Mouse (Mus musculus): ENCODE results near the gene Clp1.

Gene Clp1

GRCm38 (mm10) chr2:84727172-84727858 is at the start of gene Clp1:
TSS of gene Clp1 (minus strand) at chr2:84727350.
- DNase-seq (ENCODE audit: extremely low read depth, low read depth, low spot score) = peak; percentile 83

- no peak for DNase-seq (ENCODE audit: extremely low read depth, low read depth, low spot score)
These were observed 48.5 kb upstream of the Clp1 start for GRCm38 (mm10) chr2:84775665-84776064.

- DNase-seq (ENCODE audit: extremely low read depth, low read depth, low spot score) = no peak
These were observed 48.1 kb upstream of the Clp1 start, which contains the start of gene Serping1 for GRCm38 (mm10) chr2:84775241-84775640. TSS of gene Serping1 (minus strand) at chr2:84775444.

GRCm38 (mm10) chr2:84774751-84775150 is 47.6 kb upstream of the Clp1 start:
- no peak for DNase-seq (ENCODE audit: extremely low read depth, low read depth, low spot score)

- DNase-seq (ENCODE audit: extremely low read depth, low read depth, low spot score) = no peak
These were observed 46.0 kb upstream of the Clp1 start for GRCm38 (mm10) chr2:84773195-84773594.

GRCm38 (mm10) chr2:84772454-84772853 is 45.3 kb upstream of the Clp1 start:
- DNase-seq (ENCODE audit: extremely low read depth, low read depth, low spot score) = no peak

GRCm38 (mm10) chr2:84770501-84770900 is 43.4 kb upstream of the Clp1 start:
- DNase-seq (ENCODE audit: extremely low read depth, low read depth, low spot score) = no peak

- no peak for DNase-seq (ENCODE audit: extremely low read depth, low read depth, low spot score)
These were observed 35.7 kb upstream of the Clp1 start for GRCm38 (mm10) chr2:84762818-84763217.

GRCm38 (mm10) chr2:84762295-84762694 is 35.1 kb upstream of the Clp1 start:
- DNase-seq (ENCODE audit: extremely low read depth, low read depth, low spot score) = no peak

GRCm38 (mm10) chr2:84761840-84762239 is 34.7 kb upstream of the Clp1 start:
- no peak for DNase-seq (ENCODE audit: extremely low read depth, low read depth, low spot score)

GRCm38 (mm10) chr2:84761309-84761708 is 34.2 kb upstream of the Clp1 start:
- no peak for DNase-seq (ENCODE audit: extremely low read depth, low read depth, low spot score)

GRCm38 (mm10) chr2:84760777-84761176 is 33.6 kb upstream of the Clp1 start:
- no peak for DNase-seq (ENCODE audit: extremely low read depth, low read depth, low spot score)

GRCm38 (mm10) chr2:84758542-84759127 is 31.5 kb upstream of the Clp1 start:
- DNase-seq (ENCODE audit: extremely low read depth, low read depth, low spot score) = no peak

- DNase-seq (ENCODE audit: extremely low read depth, low read depth, low spot score) = no peak
These were observed 30.0 kb upstream of the Clp1 start for GRCm38 (mm10) chr2:84757026-84757682.

GRCm38 (mm10) chr2:84756245-84756644 is 29.1 kb upstream of the Clp1 start:
- no peak for DNase-seq (ENCODE audit: extremely low read depth, low read depth, low spot score)

GRCm38 (mm10) chr2:84750115-84750514 is 23.0 kb upstream of the Clp1 start:
- no peak for DNase-seq (ENCODE audit: extremely low read depth, low read depth, low spot score)

- DNase-seq (ENCODE audit: extremely low read depth, low read depth, low spot score) = no peak
These were observed 17.0 kb upstream of the Clp1 start for GRCm38 (mm10) chr2:84744126-84744525.

GRCm38 (mm10) chr2:84743561-84743960 is 16.4 kb upstream of the Clp1 start, which contains the start of gene Gm19426:
TSS of gene Gm19426 (minus strand) at chr2:84743655.
- no peak for DNase-seq (ENCODE audit: extremely low read depth, low read depth, low spot score)

- DNase-seq (ENCODE audit: extremely low read depth, low read depth, low spot score) = no peak
These were observed 15.5 kb upstream of the Clp1 start for GRCm38 (mm10) chr2:84742451-84743283.

GRCm38 (mm10) chr2:84741841-84742450 is 14.8 kb upstream of the Clp1 start:
- no peak for DNase-seq (ENCODE audit: extremely low read depth, low read depth, low spot score)

All from fat pad, adult 2 months (tissue).